ENCODE assay signal across 9 mouse cellular contexts in genomic region chr16:95831566-95832345, GRCm38 (mm10).
A peak's percentile ranks its signal among the peaks of the same experiment; 100 is the strongest.
DNase-seq lines count a peak whose midpoint lies in the region; ATAC-seq and TF ChIP-seq lines count a peak whose summit lies in the region.
"Had no signal": no experiment of that assay in that cellular context is flagged by ENCODE, and none has a peak within 500 bp of the region (broad histone marks: within the 10 kb centered on the region; RNA-seq: fewer than 3 reads in every experiment).

No protein-coding gene starts in this region.

- 63% methylated on average over 11 of the region's 11 CpGs for WGBS in thymus, adult 2 months
- WGBS in forebrain, postnatal 0 days: 35% methylated on average over 11 of the region's 11 CpGs
- 22% methylated on average over 11 of the region's 11 CpGs for WGBS in intestine, embryonic 14.5 days
- 60% methylated on average over 11 of the region's 11 CpGs for WGBS in liver, adult 2 months
- WGBS in midbrain, postnatal 0 days: 43% methylated on average over 11 of the region's 11 CpGs

- H3K4me2 ChIP-seq in forebrain, postnatal 0 days (ENCODE audit: low read depth): no peak overlapping the region
- H3K4me2 ChIP-seq in intestine, embryonic 14.5 days (ENCODE audit: low read length): no peak overlapping the region
- no peak overlapping the region for H3K4me2 ChIP-seq in midbrain, postnatal 0 days (ENCODE audit: low read depth, low read length, poor library complexity, severe bottlenecking)
- H3K4me2 ChIP-seq: liver, embryonic 13.5 days had no signal

- no peaks in the 10 kb centered on the region for H3K27me3 ChIP-seq in thymus, adult 2 months (ENCODE audit: control insufficient read depth, insufficient read depth, low read length)
- no peaks in the 10 kb centered on the region for H3K27me3 ChIP-seq in forebrain, postnatal 0 days (ENCODE audit: insufficient read depth, low read length)
- H3K27me3 ChIP-seq in intestine, embryonic 14.5 days (replicated peaks; ENCODE audit: control insufficient read depth, insufficient read depth, low read length): no peaks in the 10 kb centered on the region
- H3K27me3 ChIP-seq in liver, adult 2 months (ENCODE audit: control insufficient read depth, insufficient read depth, low read length): no peaks in the 10 kb centered on the region
- no peaks in the 10 kb centered on the region for H3K27me3 ChIP-seq in midbrain, postnatal 0 days (ENCODE audit: insufficient read depth, low read length)
- H3K27me3 ChIP-seq: liver, embryonic 13.5 days had no signal

- H3K9ac ChIP-seq in forebrain, postnatal 0 days: no peak overlapping the region
- no peak overlapping the region for H3K9ac ChIP-seq in intestine, embryonic 14.5 days (ENCODE audit: low read length)
- no peak overlapping the region for H3K9ac ChIP-seq in liver, adult 2 months (ENCODE audit: low read depth, low read length)
- H3K9ac ChIP-seq in midbrain, postnatal 0 days (replicated peaks; ENCODE audit: low read length, poor library complexity, severe bottlenecking): no peak overlapping the region
- H3K9ac ChIP-seq: liver, embryonic 13.5 days had no signal

- no peak for TF ChIP-seq CTCF in thymus, adult 2 months (IDR thresholded peaks at IDR 0.05; ENCODE audit: borderline replicate concordance, control insufficient read depth, extremely low read depth, insufficient read depth, low read length, poor library complexity)
- no peak for TF ChIP-seq CTCF in forebrain, postnatal 0 days (IDR thresholded peaks at IDR 0.05; ENCODE audit: low read depth)
- no peak for TF ChIP-seq CTCF in liver, adult 2 months (IDR thresholded peaks at IDR 0.05; ENCODE audit: low read depth, low read length)
- no peak for TF ChIP-seq CTCF in midbrain, postnatal 0 days (IDR thresholded peaks at IDR 0.05)

- TF ChIP-seq POLR2A in thymus, adult 2 months (IDR thresholded peaks at IDR 0.05; ENCODE audit: control insufficient read depth, extremely low read depth, insufficient read depth, low read length, poor library complexity): no peak
- TF ChIP-seq POLR2A in liver, adult 2 months (IDR thresholded peaks at IDR 0.05; ENCODE audit: extremely low read depth, insufficient read depth, low read length): no peak

- peak overlapping the region; percentile 17; the same call in 1 of the 2 replicates for H3K27ac ChIP-seq in thymus, adult 2 months (ENCODE audit: control insufficient read depth, insufficient read depth, low read length)
- H3K27ac ChIP-seq in forebrain, postnatal 0 days (ENCODE audit: low read depth, low read length): no peak overlapping the region; the same call in 1 of the 2 replicates
- H3K27ac ChIP-seq in intestine, embryonic 14.5 days (ENCODE audit: low read depth): peak overlapping the region; percentile 80
- peak overlapping the region; percentile 5; the same call in 1 of the 2 replicates for H3K27ac ChIP-seq in liver, adult 2 months (replicated peaks; ENCODE audit: insufficient read depth, low read depth, low read length)
- peak overlapping the region; percentile 65 for H3K27ac ChIP-seq in midbrain, postnatal 0 days (ENCODE audit: low read depth, low read length)
- H3K27ac ChIP-seq: liver, embryonic 13.5 days had no signal

- H3K36me3 ChIP-seq in thymus, adult 2 months (ENCODE audit: control insufficient read depth, insufficient read depth, low read length): no peaks in the 10 kb centered on the region
- no peaks in the 10 kb centered on the region for H3K36me3 ChIP-seq in forebrain, postnatal 0 days (ENCODE audit: insufficient read depth)
- H3K36me3 ChIP-seq in intestine, embryonic 14.5 days (ENCODE audit: control insufficient read depth, insufficient read depth, low read length): no peaks in the 10 kb centered on the region
- no peaks in the 10 kb centered on the region for H3K36me3 ChIP-seq in liver, adult 2 months (ENCODE audit: control insufficient read depth, insufficient read depth, low read length)
- no peaks in the 10 kb centered on the region for H3K36me3 ChIP-seq in midbrain, postnatal 0 days (ENCODE audit: insufficient read depth, low read length)
- H3K36me3 ChIP-seq: liver, embryonic 13.5 days had no signal

- H3K79me2 ChIP-seq in liver, adult 2 months (ENCODE audit: control insufficient read depth, insufficient read depth, low read length): no peaks in the 10 kb centered on the region

- ATAC-seq in forebrain, postnatal 0 days: peak; percentile 86
- ATAC-seq in intestine, embryonic 14.5 days (replicated peaks; ENCODE audit: low FRiP score, low TSS enrichment, low read depth): peak; percentile 72
- ATAC-seq in midbrain, postnatal 0 days (ENCODE audit: low FRiP score): peak; percentile 78

- H3K4me1 ChIP-seq in thymus, adult 2 months (replicated peaks; ENCODE audit: control insufficient read depth, insufficient read depth, low read length): peaks cover 58% of the 10 kb centered on the region
- no peaks in the 10 kb centered on the region for H3K4me1 ChIP-seq in forebrain, postnatal 0 days (ENCODE audit: insufficient read depth)
- peaks cover 10% of the 10 kb centered on the region; the same call in 1 of the 2 replicates for H3K4me1 ChIP-seq in intestine, embryonic 14.5 days (replicated peaks; ENCODE audit: control insufficient read depth, insufficient read depth, low read length)
- no peaks in the 10 kb centered on the region for H3K4me1 ChIP-seq in liver, adult 2 months (ENCODE audit: control insufficient read depth, insufficient read depth, low read length)
- no peaks in the 10 kb centered on the region; the same call in 1 of the 2 replicates for H3K4me1 ChIP-seq in midbrain, postnatal 0 days (ENCODE audit: insufficient read depth, low read length)

- DNase-seq in thymus, adult 2 months: no peak
- no peak for DNase-seq in thymus, postnatal 0 days (ENCODE audit: low spot score)
- no peak for DNase-seq in forebrain, postnatal 0 days
- no peak for DNase-seq in intestine, embryonic 14.5 days (ENCODE audit: low spot score)
- peak; percentile 34 for DNase-seq in liver, adult 2 months (ENCODE audit: extremely low read depth, low read depth, low spot score)
- DNase-seq in midbrain, postnatal 0 days (ENCODE audit: low spot score): peak; percentile 61
- no peak for DNase-seq in urinary bladder, postnatal 10 days (ENCODE audit: low spot score)
- DNase-seq in gastrocnemius, adult 8-10 months (ENCODE audit: low spot score in 2 of 2): no peak
- DNase-seq: liver, embryonic 13.5 days had no signal

- H3K4me3 ChIP-seq in thymus, adult 2 months (ENCODE audit: control insufficient read depth, insufficient read depth, low read length): no peak overlapping the region
- no peak overlapping the region for H3K4me3 ChIP-seq in forebrain, postnatal 0 days (ENCODE audit: low read depth, low read length)
- no peak overlapping the region for H3K4me3 ChIP-seq in intestine, embryonic 14.5 days (ENCODE audit: low read depth, low read length)
- no peak overlapping the region for H3K4me3 ChIP-seq in liver, adult 2 months (ENCODE audit: insufficient read depth, low read depth, low read length)
- H3K4me3 ChIP-seq in midbrain, postnatal 0 days (ENCODE audit: low read depth, low read length): no peak overlapping the region
- H3K4me3 ChIP-seq: liver, embryonic 13.5 days had no signal

- H3K9me3 ChIP-seq in forebrain, postnatal 0 days (ENCODE audit: low read length): no peaks in the 10 kb centered on the region
- no peaks in the 10 kb centered on the region for H3K9me3 ChIP-seq in intestine, embryonic 14.5 days (ENCODE audit: control insufficient read depth, low read length)
- H3K9me3 ChIP-seq in midbrain, postnatal 0 days (ENCODE audit: low read length): no peaks in the 10 kb centered on the region
- H3K9me3 ChIP-seq: liver, embryonic 13.5 days had no signal

Comparison
In these comparisons a context has a peak if more than half of its experiments do, and no peak if none do; other contexts are left out.
1. DNase-seq: peak in liver, adult 2 months (single experiment) and midbrain, postnatal 0 days (single experiment); none in thymus, adult 2 months (single experiment), thymus, postnatal 0 days (single experiment), forebrain, postnatal 0 days (single experiment), intestine, embryonic 14.5 days (single experiment), urinary bladder, postnatal 10 days (single experiment) and gastrocnemius, adult 8-10 months (0 of 2).
2. Peak in every context shown above with its lines, with median percentiles within 50 percentile points of each other: ATAC-seq.